In genomic region chr11:74550615-74551102, GRCm38 (mm10) we compare ENCODE assay signal across 14 mouse cellular contexts.
DNase-seq lines count a peak whose midpoint lies in the region; ATAC-seq and TF ChIP-seq lines count a peak whose summit lies in the region.
"Had no signal": no experiment of that assay in that cellular context is flagged by ENCODE, and none has a peak within 500 bp of the region (broad histone marks: within the 10 kb centered on the region; RNA-seq: fewer than 3 reads in every experiment).

No protein-coding gene starts in this region.

- H3K4me3 ChIP-seq in embryonic facial prominence, embryonic 15.5 days (replicated peaks) = no peak overlapping the region
- H3K4me3 ChIP-seq in embryonic facial prominence, embryonic 10.5 days = no peak overlapping the region
- no peak overlapping the region for H3K4me3 ChIP-seq in lung, postnatal 0 days (ENCODE audit: low read depth, low read length)
- no peak overlapping the region for H3K4me3 ChIP-seq in lung, adult 2 months (replicated peaks; ENCODE audit: extremely low read depth, low read depth, low read length)
- H3K4me3 ChIP-seq: liver, embryonic 13.5 days; midbrain, embryonic 12.5 days; neural tube, embryonic 12.5 days had no signal

- peak; percentile 30 for TF ChIP-seq CTCF in lung, postnatal 0 days (IDR thresholded peaks at IDR 0.05)
- TF ChIP-seq CTCF in lung, adult 2 months (IDR thresholded peaks at IDR 0.05; ENCODE audit: insufficient read depth, low read length) = no peak

- no peak overlapping the region for H3K9ac ChIP-seq in embryonic facial prominence, embryonic 15.5 days
- H3K9ac ChIP-seq in lung, postnatal 0 days (replicated peaks; ENCODE audit: low read depth) = no peak overlapping the region
- H3K9ac ChIP-seq: hindbrain, embryonic 14.5 days; liver, embryonic 13.5 days; midbrain, embryonic 12.5 days; neural tube, embryonic 12.5 days had no signal

- no peak overlapping the region for H3K4me2 ChIP-seq in embryonic facial prominence, embryonic 15.5 days (replicated peaks)
- H3K4me2 ChIP-seq in lung, postnatal 0 days (replicated peaks; ENCODE audit: low read depth, low read length) = no peak overlapping the region
- H3K4me2 ChIP-seq: hindbrain, embryonic 14.5 days; liver, embryonic 13.5 days; midbrain, embryonic 12.5 days; neural tube, embryonic 12.5 days had no signal

- TF ChIP-seq EP300 in lung, postnatal 0 days (IDR thresholded peaks at IDR 0.05) = no peak

- 61% methylated on average over 5 of the region's 5 CpGs for WGBS in embryonic facial prominence, embryonic 15.5 days
- 68% methylated on average over 5 of the region's 5 CpGs for WGBS in embryonic facial prominence, embryonic 10.5 days
- 22% methylated on average over 5 of the region's 5 CpGs for WGBS in lung, postnatal 0 days
- WGBS in lung, adult 2 months = 43% methylated on average over 5 of the region's 5 CpGs

- no peak overlapping the region for H3K27ac ChIP-seq in embryonic facial prominence, embryonic 15.5 days (replicated peaks)
- H3K27ac ChIP-seq in embryonic facial prominence, embryonic 10.5 days (replicated peaks) = no peak overlapping the region
- H3K27ac ChIP-seq in lung, postnatal 0 days (ENCODE audit: low read length) = no peak overlapping the region
- H3K27ac ChIP-seq: hindbrain, embryonic 14.5 days; liver, embryonic 13.5 days; midbrain, embryonic 12.5 days; neural tube, embryonic 12.5 days had no signal

- intact Hi-C loops in left cerebral cortex, postnatal 36 days (cut with DNase I) = loop anchor here (5.0 kb wide), 1 partner anchor 37 kb away; no protein-coding TSS in a partner anchor

- peaks cover 11% of the 10 kb centered on the region for H3K4me1 ChIP-seq in embryonic facial prominence, embryonic 15.5 days
- peaks cover 47% of the 10 kb centered on the region for H3K4me1 ChIP-seq in embryonic facial prominence, embryonic 10.5 days
- peaks cover 3% of the 10 kb centered on the region; the same call in 1 of the 2 replicates for H3K4me1 ChIP-seq in lung, postnatal 0 days (ENCODE audit: insufficient read depth, low read depth, low read length)
- peaks cover 4% of the 10 kb centered on the region for H3K4me1 ChIP-seq in lung, adult 2 months (ENCODE audit: control insufficient read depth, insufficient read depth, low read length)

- H3K27me3 ChIP-seq in embryonic facial prominence, embryonic 15.5 days = no peaks in the 10 kb centered on the region
- H3K27me3 ChIP-seq in embryonic facial prominence, embryonic 10.5 days (replicated peaks; ENCODE audit: low read depth, poor library complexity, severe bottlenecking) = no peaks in the 10 kb centered on the region
- H3K27me3 ChIP-seq in lung, postnatal 0 days (replicated peaks; ENCODE audit: insufficient read depth, low read length) = no peaks in the 10 kb centered on the region
- H3K27me3 ChIP-seq: liver, embryonic 13.5 days; midbrain, embryonic 12.5 days; neural tube, embryonic 12.5 days had no signal

- ATAC-seq in embryonic facial prominence, embryonic 15.5 days (ENCODE audit: insufficient number of reproducible peaks, low FRiP score, low TSS enrichment, low read depth) = 0 out of 2 replicates have a peak, but pooled peaks have one; percentile 30
- ATAC-seq in lung, postnatal 0 days = peak; percentile 84

- no peak for TF ChIP-seq POLR2A in lung, adult 2 months (IDR thresholded peaks at IDR 0.05; ENCODE audit: borderline replicate concordance, extremely low read depth, low read depth, low read length)

- DNase-seq in embryonic facial prominence, embryonic 10.5 days (ENCODE audit: low spot score) = no peak
- peak; percentile 19 for DNase-seq in kidney, adult 9 months
- DNase-seq in kidney, postnatal 4 days = no peak
- DNase-seq in lung, postnatal 0 days (ENCODE audit: low spot score) = peak; percentile 85
- DNase-seq in lung, adult 2 months = no peak
- DNase-seq in lung, postnatal 14 days = peak; percentile 11
- DNase-seq in left cerebral cortex, postnatal 36 days (ENCODE audit: low spot score in 2 of 2) = no peak
- DNase-seq: cerebellum, adult 8-10 months; embryo, embryonic 11 days; liver, embryonic 13.5 days had no signal

- no peaks in the 10 kb centered on the region for H3K9me3 ChIP-seq in embryonic facial prominence, embryonic 15.5 days (replicated peaks)
- no peaks in the 10 kb centered on the region for H3K9me3 ChIP-seq in embryonic facial prominence, embryonic 10.5 days
- H3K9me3 ChIP-seq in lung, postnatal 0 days (ENCODE audit: low read length) = no peaks in the 10 kb centered on the region
- H3K9me3 ChIP-seq: liver, embryonic 13.5 days; midbrain, embryonic 12.5 days; neural tube, embryonic 12.5 days had no signal

- no peaks in the 10 kb centered on the region for H3K36me3 ChIP-seq in embryonic facial prominence, embryonic 15.5 days
- H3K36me3 ChIP-seq in embryonic facial prominence, embryonic 10.5 days (replicated peaks) = no peaks in the 10 kb centered on the region
- H3K36me3 ChIP-seq in lung, postnatal 0 days (ENCODE audit: insufficient read depth, low read length) = no peaks in the 10 kb centered on the region
- H3K36me3 ChIP-seq: liver, embryonic 13.5 days; midbrain, embryonic 12.5 days; neural tube, embryonic 12.5 days had no signal

Comparison
In these comparisons a context has a peak if more than half of its experiments do, and no peak if none do; other contexts are left out.
1. DNase-seq: peak in kidney, adult 9 months (single experiment), lung, postnatal 0 days (single experiment) and lung, postnatal 14 days (single experiment); none in embryonic facial prominence, embryonic 10.5 days (single experiment), kidney, postnatal 4 days (0 of 2), lung, adult 2 months (single experiment) and left cerebral cortex, postnatal 36 days (0 of 2).